Mouse (Mus musculus) heart, embryonic 14.5 days (tissue): ENCODE measurements around the gene Gm14139. TPM values are rescaled to one million over a fixed set of nuclear protein-coding genes. Genes with fewer than 3 reads are reported as not detected.
"Not testable (repeated sequence)": the region's sequence is repeated elsewhere in the genome, so short reads cannot be mapped to it uniquely, and the experiment has no call there.

Source experiments
- ATAC-seq: fragments of 200-750 bp; cut with Nextera tagmentation; 2 replicates; pipeline ENCODE4 v1.8.0; 2017; ENCODE audit warnings: low read depth, moderate TSS enrichment; ENCODE audit not compliant: insufficient number of reproducible peaks, insufficient read depth, low FRiP score
- H3K27ac ChIP-seq, 2 experiments: fragments of 200-500 bp in 1 of 2; fragments of 300-500 bp in 1 of 2; sonication (generic) in 1 of 2; replicated peaks in 1 of 2; 2 replicates each; pipeline ENCODE4 v1.5.1; 2012 to 2014; ENCODE audit warnings: low read depth in 2 of 2, low read length in 2 of 2, control low read depth in 1 of 2, mild to moderate bottlenecking in 1 of 2, mixed read lengths in 1 of 2; ENCODE audit not compliant: control insufficient read depth in 1 of 2, insufficient read depth in 1 of 2
- H3K27me3 ChIP-seq: fragments of 300-500 bp; sonication (generic); 2 replicates; pipeline ENCODE4 v1.6.1; 2014; ENCODE audit warnings: mild to moderate bottlenecking, low read length, control low read depth; ENCODE audit not compliant: control insufficient read depth, insufficient read depth
- H3K36me3 ChIP-seq: fragments of 300-500 bp; sonication (generic); 2 replicates; pipeline ENCODE4 v1.6.1; 2014; ENCODE audit warnings: mild to moderate bottlenecking, control low read depth, low read length, mixed read lengths; ENCODE audit not compliant: control insufficient read depth, insufficient read depth
- H3K4me1 ChIP-seq, 2 experiments: fragments of 200-500 bp in 1 of 2; fragments of 300-500 bp in 1 of 2; sonication (generic) in 1 of 2; 2 replicates each; pipeline ENCODE4 v1.6.1; 2012 to 2014; ENCODE audit warnings: low read length in 2 of 2, control low read depth in 1 of 2, mixed read lengths in 1 of 2; ENCODE audit not compliant: control insufficient read depth in 2 of 2, insufficient read depth in 2 of 2
- H3K4me2 ChIP-seq: fragments of 300-500 bp; sonication (generic); 2 replicates; pipeline ENCODE4 v1.6.1; 2014; ENCODE audit warnings: mild to moderate bottlenecking, low read length
- H3K4me3 ChIP-seq, 2 experiments: fragments of 200-500 bp in 1 of 2; fragments of 300-500 bp in 1 of 2; sonication (generic) in 1 of 2; 2 replicates each; pipeline ENCODE4 v1.5.1; 2012 to 2014; ENCODE audit warnings: low read length in 2 of 2, mild to moderate bottlenecking in 2 of 2, control low read depth in 1 of 2, low read depth in 1 of 2, moderate library complexity in 1 of 2; ENCODE audit not compliant: control insufficient read depth in 1 of 2, insufficient read depth in 1 of 2
- H3K9ac ChIP-seq: fragments of 300-500 bp; sonication (generic); 2 replicates; pipeline ENCODE4 v1.6.1; 2014; ENCODE audit warnings: mild to moderate bottlenecking, low read length
- H3K9me3 ChIP-seq: fragments of 300-500 bp; sonication (generic); 2 replicates; pipeline ENCODE4 v1.6.1; 2016; ENCODE audit warnings: low read length, control low read depth; ENCODE audit not compliant: control insufficient read depth
- WGBS: fragments of 180-500 bp; shearing (Covaris S2); extraction: QIAGEN DNeasy Blood & Tissue Kit; methylation state at CpG from one replicate; pipeline ENCODE4 v1.1.7; 2014; 5-methylcytosine and 5-hydroxymethylcytosine counted together
- polyA plus RNA-seq: library from polyadenylated mRNA; unstranded; fragments of >200 nt; fragmentation: Nextera tagmentation; extraction: Ambion mirVana; gene quantifications from 2 replicates; pipeline ENCODE4 v1.2.1, GENCODE M21; 2014

Gene Gm14139
- not detected in 2 replicates for polyA plus RNA-seq

DNA sequence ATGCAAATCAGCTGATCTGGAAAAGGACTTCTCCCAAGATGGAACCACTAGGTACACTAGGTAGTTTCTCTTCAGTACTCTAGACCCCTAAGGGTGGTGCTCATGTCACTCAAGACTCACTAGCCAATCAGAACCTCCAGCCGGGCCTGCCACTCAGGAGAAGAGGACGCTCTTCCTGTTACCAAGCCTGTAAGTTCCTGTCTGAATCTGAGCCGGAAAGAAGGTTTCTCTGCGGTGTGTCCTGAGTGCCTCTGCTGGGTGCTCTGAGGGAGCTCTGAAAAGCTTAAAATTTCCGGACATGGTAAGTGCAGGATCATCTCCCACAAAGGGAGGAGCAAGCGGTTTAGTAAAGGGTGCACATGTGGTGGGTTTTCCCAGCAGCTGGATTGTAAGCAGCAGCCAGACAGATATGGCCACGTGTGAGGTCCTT, at the start of gene Gm14139:
Gm14139 (plus strand) TSS at position 186 of the 430 bp plus-strand sequence.
- H3K4me1 ChIP-seq, H3K4me3 ChIP-seq, H3K27me3 ChIP-seq, H3K36me3 ChIP-seq, H3K27ac ChIP-seq, H3K9ac ChIP-seq, H3K4me2 ChIP-seq, ATAC-seq: not testable (repeated sequence)
- peaks cover 19% of the 10 kb centered on the region for H3K9me3 ChIP-seq
- 65% methylated on average over 7 of the region's 7 CpGs for WGBS

GRCm38 (mm10) chr2:150132002-150132401, 49.6 kb upstream of the Gm14139 start:
- 83% methylated on average over 1 of the region's 1 CpGs for WGBS

GRCm38 (mm10) chr2:150132773-150133172, 48.8 kb upstream of the Gm14139 start:
- Histone ChIP-seq H3K9ac (no peak overlapping the region), H3K4me1 (peaks cover 0 to 3% of the 10 kb centered on the region in 2 experiments; a peak in 1 of 4 replicates), H3K36me3 (peaks cover 14% of the 10 kb centered on the region; the same call in 1 of the 2 replicates), H3K4me2 (no peak overlapping the region), H3K27me3 (no peaks in the 10 kb centered on the region), H3K9me3 (peaks cover 10% of the 10 kb centered on the region; the same call in 1 of the 2 replicates), H3K27ac (no peak overlapping the region), H3K4me3 (no peak overlapping the region)
- no peak for ATAC-seq
- 78% methylated on average over 2 of the region's 2 CpGs for WGBS

More at GRCm38 (mm10) chr2:150132002-150132401, 49.6 kb upstream of the Gm14139 start:
- H3K9ac ChIP-seq, H3K4me3 ChIP-seq, H3K27me3 ChIP-seq, H3K4me1 ChIP-seq, ATAC-seq, H3K27ac ChIP-seq, H3K4me2 ChIP-seq: not testable (repeated sequence)
- Histone ChIP-seq H3K9me3 (peaks cover 10% of the 10 kb centered on the region; the same call in 1 of the 2 replicates), H3K36me3 (peaks cover 14% of the 10 kb centered on the region; the same call in 1 of the 2 replicates)

DNA sequence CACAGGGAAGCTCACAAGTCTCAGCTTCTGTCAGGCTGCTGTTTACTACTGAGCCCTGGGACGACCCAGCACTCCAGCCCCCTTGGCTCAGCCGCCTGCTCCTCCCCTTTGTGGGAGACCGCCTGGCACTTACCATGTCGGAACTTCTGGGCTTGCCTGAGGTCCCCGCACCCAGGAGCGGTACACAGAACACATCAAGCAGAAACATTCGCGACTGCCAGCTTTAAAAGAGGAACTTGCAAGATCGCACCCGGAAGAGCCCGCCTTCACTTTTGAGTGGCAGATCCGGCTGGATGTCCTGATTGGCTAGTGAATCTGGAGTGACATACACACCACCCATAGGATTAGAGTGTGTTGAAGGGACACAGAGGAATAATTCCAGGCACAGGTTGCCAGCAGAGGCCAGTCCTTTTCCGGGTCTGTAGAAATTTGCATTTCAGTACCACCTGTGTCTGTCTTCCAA, 45.1 kb upstream of the Gm14139 start, which contains the start of gene Zfp120:
Zfp120 (minus strand) TSS at position 274 of the 463 bp plus-strand sequence.
- Histone ChIP-seq H3K27ac (peak within 1 kb of the TSS; percentile 72 to 75), H3K4me2 (peak within 1 kb of the TSS; percentile 74), H3K9ac (peak within 1 kb of the TSS; percentile 86), H3K27me3 (no peaks in the 10 kb centered on the region), H3K4me1 (peaks cover 0 to 3% of the 10 kb centered on the region in 2 experiments; a peak in 1 of 4 replicates), H3K36me3 (peaks cover 8% of the 10 kb centered on the region; the same call in 1 of the 2 replicates), H3K9me3 (no peaks in the 10 kb centered on the region), H3K4me3 (peak within 1 kb of the TSS; percentile 79 to 98)
- 0% methylated on average over 13 of the region's 13 CpGs for WGBS
- peak; percentile 99 for ATAC-seq

- no peak for ATAC-seq
- Histone ChIP-seq H3K36me3 (no peaks in the 10 kb centered on the region), H3K4me1 (no peaks in the 10 kb centered on the region), H3K27ac (no peak overlapping the region), H3K9ac (no peak overlapping the region), H3K4me2 (no peak overlapping the region), H3K27me3 (no peaks in the 10 kb centered on the region), H3K4me3 (no peak overlapping the region), H3K9me3 (peaks cover 4% of the 10 kb centered on the region; the same call in 1 of the 2 replicates)
Measured at GRCm38 (mm10) chr2:150166703-150167102, 14.9 kb upstream of the Gm14139 start.

GRCm38 (mm10) chr2:150173833-150174232, 7.7 kb upstream of the Gm14139 start:
- Histone ChIP-seq H3K27ac (no peak overlapping the region), H3K9ac (no peak overlapping the region), H3K4me1 (no peaks in the 10 kb centered on the region), H3K27me3 (no peaks in the 10 kb centered on the region), H3K36me3 (no peaks in the 10 kb centered on the region), H3K4me3 (no peak overlapping the region), H3K9me3 (peaks cover 21% of the 10 kb centered on the region), H3K4me2 (no peak overlapping the region)
- ATAC-seq, result no peak

- H3K9me3 ChIP-seq, result peaks cover 22% of the 10 kb centered on the region
- not testable (repeated sequence) for H3K27me3 ChIP-seq, H3K36me3 ChIP-seq, H3K4me2 ChIP-seq, H3K9ac ChIP-seq, H3K4me3 ChIP-seq, ATAC-seq, H3K27ac ChIP-seq, H3K4me1 ChIP-seq
- WGBS, result 62% methylated on average over 4 of the region's 4 CpGs
Measured at GRCm38 (mm10) chr2:150179579-150179978, 2.0 kb upstream of the Gm14139 start, which contains the start of gene Gm10770. Gm10770 (minus strand) TSS chr2:150179679.

DNA sequence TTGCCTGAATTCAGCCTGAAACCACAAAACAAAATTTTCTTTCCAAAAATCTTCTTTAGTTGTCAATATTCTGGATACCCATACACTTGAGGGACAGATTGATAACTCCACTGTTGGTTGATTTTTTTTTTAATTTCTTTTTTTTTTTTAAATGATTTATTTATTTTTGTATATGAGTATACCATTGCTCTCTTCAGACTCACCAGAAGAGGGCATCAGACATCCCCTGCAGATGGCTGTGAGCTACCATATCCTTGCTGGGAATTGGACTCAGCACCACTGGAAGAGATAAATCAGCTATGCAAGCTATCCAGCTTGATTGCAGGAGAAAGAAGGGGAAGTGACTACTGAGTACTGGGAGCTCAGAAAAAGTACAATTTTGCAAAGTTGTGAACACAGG, 509 bp upstream of the Gm14139 start:
- H3K27me3 ChIP-seq, H3K4me2 ChIP-seq, H3K4me1 ChIP-seq, H3K27ac ChIP-seq, H3K9ac ChIP-seq, H3K4me3 ChIP-seq, H3K36me3 ChIP-seq, ATAC-seq: not testable (repeated sequence)
- H3K9me3 ChIP-seq, result peaks cover 19% of the 10 kb centered on the region
